Mouse (Mus musculus) spleen, adult 2 months (tissue): ENCODE data around the gene Skap1.

Experiments used
- CTCF ChIP-seq: fragments of 200-500 bp; IDR thresholded peaks from 2 replicates; pipeline ENCODE4 v1.5.1; 2011; ENCODE audit warnings: mild to moderate bottlenecking, inconsistent platforms; ENCODE audit not compliant: insufficient read depth, insufficient read length, insufficient replicate concordance; ENCODE audit errors: extremely low read depth
- POLR2A ChIP-seq: fragments of 200-500 bp; IDR thresholded peaks from 2 replicates; pipeline ENCODE4 v1.6.1; 2011; ENCODE audit warnings: low read depth, low read length, inconsistent platforms

GRCm38 (mm10) chr11:96780306-96780705 lies 315.9 kb downstream of the Skap1 start:
- TF ChIP-seq CTCF (no peak), POLR2A (no peak)
